ENCODE assay signal across 8 mouse cellular contexts in the genomic region with DNA sequence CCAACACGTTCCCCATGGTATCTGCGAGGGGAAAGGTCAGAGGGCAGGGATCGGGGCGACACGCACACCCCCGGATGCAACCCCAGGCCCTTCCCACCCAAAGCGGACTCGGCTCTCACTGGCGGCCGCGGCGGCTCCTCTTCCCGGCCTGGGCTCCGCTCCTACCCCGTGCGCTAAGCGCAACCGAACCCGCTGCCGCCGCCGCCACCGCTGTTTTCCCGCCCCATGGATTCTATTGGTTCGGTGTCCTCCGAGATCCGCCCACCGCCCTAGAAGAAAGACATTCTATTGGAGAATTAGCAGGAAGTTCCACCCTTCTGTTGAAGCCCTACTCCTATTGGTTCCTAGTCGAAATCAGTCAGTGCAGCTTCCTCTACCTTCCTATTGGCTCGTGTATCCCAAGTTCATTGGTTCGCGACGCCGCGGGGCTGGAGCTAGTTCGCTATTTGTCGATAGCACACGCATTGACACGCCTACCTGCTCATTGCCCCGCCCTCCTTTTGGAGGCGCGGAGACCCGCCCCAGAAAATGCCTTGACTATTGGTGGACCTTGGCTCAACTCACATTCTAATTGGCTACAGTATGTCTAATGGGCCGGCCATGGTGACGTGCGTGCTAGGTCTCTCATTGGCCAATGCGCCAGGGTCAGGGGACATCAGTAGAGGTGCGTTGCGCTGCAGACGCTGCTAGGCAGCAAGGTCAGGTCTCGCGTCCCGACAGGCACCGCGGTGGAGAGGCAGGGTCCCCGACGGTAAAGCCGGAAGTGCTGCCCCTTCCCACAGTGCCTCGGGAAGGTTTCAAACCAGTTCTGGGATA. TPM values are rescaled to one million over a fixed set of nuclear protein-coding genes. Genes with fewer than 3 reads are reported as not detected.
DNase-seq lines count a peak whose midpoint lies in the region; ATAC-seq and TF ChIP-seq lines count a peak whose summit lies in the region.

Gene Tomm40 (minus strand): TSS at position 200 of the 816 bp plus-strand sequence.

- under 1% methylated on average over 48 of the region's 59 CpGs for WGBS in kidney, embryonic 14.5 days
- under 1% methylated on average over 59 of the region's 59 CpGs for WGBS in limb, embryonic 15.5 days

- peak; percentile 100 for DNase-seq in A20 (ENCODE audit: low read depth, low spot score)
- DNase-seq in heart, adult 9 months (ENCODE audit: low spot score in 2 of 2) = peak; percentile 100
- peak; percentile 99 to 100 for DNase-seq in monocyte, adult 2 months (ENCODE audit: low read depth in 1 of 2, low spot score in 2 of 2)
- peak; percentile 99 to 100 for DNase-seq in spleen, postnatal 36 days (ENCODE audit: low spot score in 2 of 2)

- peaks cover 43% of the 10 kb centered on the region for H3K36me3 ChIP-seq in kidney, embryonic 14.5 days (ENCODE audit: control insufficient read depth, insufficient read depth, low read length)
- peaks cover 56% of the 10 kb centered on the region for H3K36me3 ChIP-seq in limb, embryonic 15.5 days

- peak within 1 kb of the TSS; percentile 72 for H3K27ac ChIP-seq in bone marrow macrophage, adult 2 months (ENCODE audit: insufficient read depth, low read depth, low read length)
- peak within 1 kb of the TSS; percentile 91 for H3K27ac ChIP-seq in embryonic fibroblast, embryonic 13.5 days (ENCODE audit: insufficient read depth, low read length)
- H3K27ac ChIP-seq in kidney, embryonic 14.5 days (ENCODE audit: low read depth, low read length) = peak within 1 kb of the TSS; percentile 75
- H3K27ac ChIP-seq in limb, embryonic 15.5 days = peak within 1 kb of the TSS; percentile 85

- peaks cover 15% of the 10 kb centered on the region for H3K4me1 ChIP-seq in bone marrow macrophage, adult 2 months (ENCODE audit: control insufficient read depth, insufficient read depth, low read length)
- H3K4me1 ChIP-seq in embryonic fibroblast, embryonic 13.5 days (ENCODE audit: control insufficient read depth, insufficient read depth, low read length) = peaks cover 9% of the 10 kb centered on the region
- peaks cover 10% of the 10 kb centered on the region; the same call in 1 of the 2 replicates for H3K4me1 ChIP-seq in kidney, embryonic 14.5 days (ENCODE audit: control insufficient read depth, insufficient read depth, low read length)
- H3K4me1 ChIP-seq in limb, embryonic 15.5 days = peaks cover 24% of the 10 kb centered on the region

- TF ChIP-seq POLR2A in bone marrow macrophage, adult 2 months (IDR thresholded peaks at IDR 0.05; ENCODE audit: borderline replicate concordance, low read depth, low read length) = no peak
- TF ChIP-seq POLR2A in embryonic fibroblast, embryonic 13.5 days (IDR thresholded peaks at IDR 0.05; ENCODE audit: low read depth, low read length) = 0 out of 2 replicates have a peak, but pooled peaks have one; percentile 49

- peak within 1 kb of the TSS; percentile 97 for H3K4me3 ChIP-seq in bone marrow macrophage, adult 2 months (ENCODE audit: insufficient read depth, low read length)
- peak within 1 kb of the TSS; percentile 96 for H3K4me3 ChIP-seq in embryonic fibroblast, embryonic 13.5 days (ENCODE audit: insufficient read depth, low read length)
- H3K4me3 ChIP-seq in kidney, embryonic 14.5 days (ENCODE audit: low read length) = peak within 1 kb of the TSS; percentile 72
- peak within 1 kb of the TSS; percentile 100 for H3K4me3 ChIP-seq in limb, embryonic 15.5 days

- peak within 1 kb of the TSS; percentile 72 for H3K4me2 ChIP-seq in kidney, embryonic 14.5 days (replicated peaks; ENCODE audit: low read depth, low read length)
- peak within 1 kb of the TSS; percentile 87 for H3K4me2 ChIP-seq in limb, embryonic 15.5 days

- TF ChIP-seq CTCF in bone marrow macrophage, adult 2 months (IDR thresholded peaks at IDR 0.05; ENCODE audit: low read depth, low read length) = no peak
- TF ChIP-seq CTCF in embryonic fibroblast, embryonic 13.5 days (IDR thresholded peaks at IDR 0.05; ENCODE audit: borderline replicate concordance, insufficient read depth, low read length) = no peak

- H3K27me3 ChIP-seq in kidney, embryonic 14.5 days (ENCODE audit: control insufficient read depth, insufficient read depth, low read length) = no peaks in the 10 kb centered on the region
- H3K27me3 ChIP-seq in limb, embryonic 15.5 days = no peaks in the 10 kb centered on the region

- peak within 1 kb of the TSS; percentile 97 for H3K9ac ChIP-seq in kidney, embryonic 14.5 days (ENCODE audit: low read depth, low read length)
- H3K9ac ChIP-seq in limb, embryonic 15.5 days = peak within 1 kb of the TSS; percentile 95

- H3K9me3 ChIP-seq in kidney, embryonic 14.5 days (ENCODE audit: control insufficient read depth, low read length) = peaks cover 2% of the 10 kb centered on the region
- H3K9me3 ChIP-seq in limb, embryonic 15.5 days = 0 out of 2 replicates have a peak, but pooled peaks cover under 1% of the 10 kb centered on the region

- ATAC-seq in kidney, embryonic 14.5 days (ENCODE audit: low FRiP score, low TSS enrichment) = peak; percentile 99
- ATAC-seq in limb, embryonic 15.5 days (ENCODE audit: insufficient number of reproducible peaks, low FRiP score, low TSS enrichment, low read depth) = peak; percentile 99

RNA-seq across cellular contexts. Expression of gene Tomm40, which starts in this region (rescaled TPM):
- polyA plus RNA-seq in bone marrow macrophage, adult 2 months (2012; ENCODE audit: insufficient read depth, insufficient read length, missing spikeins) = 23.8 and 25.2 TPM in 2 replicates
- 38.1 and 51.3 TPM in 2 replicates for polyA plus RNA-seq in embryonic fibroblast, embryonic 13.5 days (2011; ENCODE audit: insufficient read length, low read depth, missing spikeins)
- polyA plus RNA-seq in kidney, embryonic 14.5 days (2014; fragmentation: Nextera tagmentation; extraction: Ambion mirVana) = 159 and 177 TPM in 2 replicates
- 129 and 139 TPM in 2 replicates for polyA plus RNA-seq in limb, embryonic 15.5 days (2015; fragmentation: Nextera tagmentation; extraction: Ambion mirVana)

Comparison
In these comparisons a context has a peak if more than half of its experiments do, and no peak if none do; other contexts are left out.
1. Peak in every context shown above with its lines: DNase-seq, ATAC-seq, H3K4me3 ChIP-seq and H3K27ac ChIP-seq.